Mouse (Mus musculus): ENCODE measurements around the gene Ift172. TPM values are rescaled to one million over a fixed set of nuclear protein-coding genes. Genes with fewer than 3 reads are reported as not detected.

The Ift172 gene
- polyA plus RNA-seq, 1 experiment from 2014 or later = 24.2 TPM

DNA sequence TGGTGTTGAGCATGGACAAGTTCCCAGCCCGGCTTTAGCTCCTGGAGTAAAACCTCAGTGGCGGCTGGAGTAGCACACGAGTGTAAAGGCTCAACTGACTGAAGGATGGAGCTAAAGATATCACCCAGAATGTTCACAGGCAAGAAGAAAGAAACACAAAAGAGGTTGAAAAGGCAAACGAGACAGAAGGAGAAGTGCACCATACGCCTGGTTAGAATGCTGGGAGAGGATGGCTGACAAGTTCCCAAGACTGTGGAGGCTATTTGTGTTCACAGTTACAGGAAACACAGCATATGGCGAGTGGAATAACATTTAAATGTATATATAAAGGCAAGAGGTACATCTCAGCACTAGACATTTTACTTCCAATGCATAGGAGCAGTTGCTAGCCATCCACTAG is 17.9 kb downstream of the Ift172 start:
- DNase-seq (ENCODE audit: low spot score) (no peak), ATAC-seq (no peak)
- Histone ChIP-seq H3K9me3 (ENCODE audit: low read length) (no peaks in the 10 kb centered on the region), H3K4me2 (replicated peaks; ENCODE audit: low read depth, low read length) (no peak overlapping the region), H3K4me1 (ENCODE audit: insufficient read depth, low read depth, low read length) (no peaks in the 10 kb centered on the region), H3K27ac (ENCODE audit: low read length) (no peak overlapping the region), H3K9ac (replicated peaks; ENCODE audit: low read depth) (no peak overlapping the region), H3K27me3 (replicated peaks; ENCODE audit: insufficient read depth, low read length) (no peaks in the 10 kb centered on the region), H3K4me3 (ENCODE audit: low read depth, low read length) (no peak overlapping the region), H3K36me3 (ENCODE audit: insufficient read depth, low read length) (peaks cover 24% of the 10 kb centered on the region)
- WGBS = 87% methylated on average over 6 of the region's 6 CpGs
- TF ChIP-seq EP300 (IDR thresholded peaks at IDR 0.05) = no peak
- TF ChIP-seq CTCF (IDR thresholded peaks at IDR 0.05) = no peak

DNA sequence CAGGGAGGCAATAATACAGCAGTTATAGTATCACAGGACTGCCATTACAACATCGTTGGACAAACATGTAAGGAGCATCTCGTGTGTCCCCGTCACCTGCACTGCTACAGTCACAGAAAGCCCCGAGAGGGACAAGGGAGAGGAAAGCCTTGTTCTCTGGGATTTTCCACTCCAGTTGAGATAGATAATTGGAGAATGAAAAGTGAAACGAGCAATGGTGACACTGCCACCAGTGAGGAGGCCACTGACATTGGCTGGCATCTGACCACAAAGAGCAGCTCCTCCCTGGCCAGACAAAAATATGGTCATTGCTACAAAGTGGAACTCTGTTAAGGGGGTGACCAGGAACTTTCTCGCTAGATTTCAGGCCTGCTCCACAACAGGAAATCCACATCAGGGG is 23.2 kb downstream of the Ift172 start:
- no peaks in the 10 kb centered on the region for H3K27me3 ChIP-seq (replicated peaks; ENCODE audit: insufficient read depth, low read length)
- no peaks in the 10 kb centered on the region for H3K4me1 ChIP-seq (ENCODE audit: insufficient read depth, low read depth, low read length)
- no peak overlapping the region for H3K27ac ChIP-seq (ENCODE audit: low read length)
- H3K9me3 ChIP-seq (ENCODE audit: low read length) = no peaks in the 10 kb centered on the region
- H3K4me2 ChIP-seq (replicated peaks; ENCODE audit: low read depth, low read length) = no peak overlapping the region
- peaks cover 30% of the 10 kb centered on the region for H3K36me3 ChIP-seq (ENCODE audit: insufficient read depth, low read length)
- TF ChIP-seq EP300 (IDR thresholded peaks at IDR 0.05) (no peak), CTCF (IDR thresholded peaks at IDR 0.05) (no peak)
- no peak for DNase-seq (ENCODE audit: low spot score)
- ATAC-seq = no peak
- H3K9ac ChIP-seq (replicated peaks; ENCODE audit: low read depth) = no peak overlapping the region
- H3K4me3 ChIP-seq (ENCODE audit: low read depth, low read length) = no peak overlapping the region
- 80% methylated on average over 6 of the region's 6 CpGs for WGBS

DNA sequence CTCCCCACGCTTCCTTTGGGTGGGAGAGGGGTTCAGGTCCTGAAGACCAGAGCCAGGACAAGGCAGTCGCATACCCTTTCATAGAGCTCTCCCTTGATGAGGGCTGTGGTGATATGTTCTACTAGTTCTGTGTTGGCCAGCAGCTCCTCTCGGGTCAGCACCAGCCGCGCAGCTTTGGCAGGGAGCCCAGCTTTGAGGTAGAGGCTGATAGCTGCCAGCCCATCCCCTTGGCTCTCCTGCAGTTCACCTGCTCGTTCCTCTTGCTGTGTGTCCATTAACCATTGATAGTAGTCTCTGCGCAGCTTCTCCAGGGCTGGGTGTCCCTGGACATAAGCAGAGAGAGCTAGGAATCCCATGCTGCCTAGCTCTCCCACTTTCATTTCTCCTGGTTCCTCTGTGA is 24.8 kb downstream of the Ift172 start:
- Histone ChIP-seq H3K4me2 (replicated peaks; ENCODE audit: low read depth, low read length) (no peak overlapping the region), H3K27me3 (replicated peaks; ENCODE audit: insufficient read depth, low read length) (no peaks in the 10 kb centered on the region), H3K27ac (ENCODE audit: low read length) (no peak overlapping the region), H3K4me3 (ENCODE audit: low read depth, low read length) (no peak overlapping the region), H3K9me3 (ENCODE audit: low read length) (no peaks in the 10 kb centered on the region), H3K36me3 (ENCODE audit: insufficient read depth, low read length) (peaks cover 33% of the 10 kb centered on the region), H3K9ac (replicated peaks; ENCODE audit: low read depth) (no peak overlapping the region), H3K4me1 (ENCODE audit: insufficient read depth, low read depth, low read length) (no peaks in the 10 kb centered on the region)
- DNase-seq (ENCODE audit: low spot score) (no peak), ATAC-seq (no peak)
- TF ChIP-seq CTCF (IDR thresholded peaks at IDR 0.05) = no peak
- TF ChIP-seq EP300 (IDR thresholded peaks at IDR 0.05) = no peak
- 82% methylated on average over 7 of the region's 7 CpGs for WGBS

DNA sequence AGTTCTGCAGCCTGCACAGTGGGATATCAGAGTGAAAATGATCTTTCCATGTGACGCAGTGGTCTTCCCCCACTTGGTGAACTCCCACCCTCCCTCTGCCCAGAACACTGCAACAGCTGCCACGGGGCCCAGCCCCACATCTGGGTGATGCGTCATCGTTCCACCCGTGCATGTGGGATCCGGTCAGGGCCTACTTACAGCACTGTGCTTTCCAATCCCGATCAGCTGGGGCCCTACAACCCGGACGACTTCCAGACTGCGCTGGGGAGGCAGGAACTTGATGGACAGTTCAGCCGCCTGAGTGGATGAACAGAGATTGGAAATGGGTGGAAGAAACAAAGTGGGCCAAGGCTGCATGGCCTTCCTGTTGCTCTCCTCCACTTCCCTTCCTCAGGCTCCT is 33.3 kb downstream of the Ift172 start:
- H3K9me3 ChIP-seq (ENCODE audit: low read length) = no peaks in the 10 kb centered on the region
- H3K27me3 ChIP-seq (replicated peaks; ENCODE audit: insufficient read depth, low read length) = no peaks in the 10 kb centered on the region
- no peak overlapping the region for H3K4me3 ChIP-seq (ENCODE audit: low read depth, low read length)
- no peak overlapping the region for H3K9ac ChIP-seq (replicated peaks; ENCODE audit: low read depth)
- 0 out of 2 replicates have a peak, but pooled peaks cover 12% of the 10 kb centered on the region for H3K36me3 ChIP-seq (ENCODE audit: insufficient read depth, low read length)
- ATAC-seq (no peak), DNase-seq (ENCODE audit: low spot score) (no peak)
- no peak for TF ChIP-seq CTCF (IDR thresholded peaks at IDR 0.05)
- no peak overlapping the region for H3K4me2 ChIP-seq (replicated peaks; ENCODE audit: low read depth, low read length)
- WGBS = 81% methylated on average over 11 of the region's 11 CpGs
- H3K4me1 ChIP-seq (ENCODE audit: insufficient read depth, low read depth, low read length) = no peaks in the 10 kb centered on the region; the same call in 1 of the 2 replicates
- no peak overlapping the region for H3K27ac ChIP-seq (ENCODE audit: low read length)

DNA sequence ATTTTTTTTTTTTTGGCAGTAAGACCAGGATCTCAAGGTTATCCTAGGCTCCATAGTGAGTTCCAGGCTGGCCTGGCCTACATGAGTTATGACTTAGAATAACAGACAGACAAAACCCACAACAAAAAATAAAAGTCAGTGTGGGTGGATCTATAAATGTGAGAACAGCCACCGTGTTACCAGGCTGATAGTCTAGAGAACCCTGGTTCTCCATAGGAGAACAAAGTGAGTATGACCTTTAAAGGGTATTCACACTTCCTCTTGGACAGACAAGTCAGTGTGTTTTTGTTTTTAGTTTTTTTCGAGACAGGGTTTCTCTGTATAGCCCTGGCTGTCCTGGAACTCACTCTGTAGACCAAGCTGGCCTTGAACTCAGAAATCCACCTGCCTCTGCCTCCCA is 34.9 kb downstream of the Ift172 start:
- no peak overlapping the region for H3K4me2 ChIP-seq (replicated peaks; ENCODE audit: low read depth, low read length)
- TF ChIP-seq EP300 (IDR thresholded peaks at IDR 0.05) = no peak
- TF ChIP-seq CTCF (IDR thresholded peaks at IDR 0.05) = no peak
- H3K9ac ChIP-seq (replicated peaks; ENCODE audit: low read depth) = no peak overlapping the region
- H3K36me3 ChIP-seq (ENCODE audit: insufficient read depth, low read length) = peaks cover 9% of the 10 kb centered on the region; the same call in 1 of the 2 replicates
- no peaks in the 10 kb centered on the region for H3K27me3 ChIP-seq (replicated peaks; ENCODE audit: insufficient read depth, low read length)
- DNase-seq (ENCODE audit: low spot score) = no peak
- no peaks in the 10 kb centered on the region for H3K9me3 ChIP-seq (ENCODE audit: low read length)
- peaks cover 3% of the 10 kb centered on the region; the same call in 1 of the 2 replicates for H3K4me1 ChIP-seq (ENCODE audit: insufficient read depth, low read depth, low read length)
- no peak overlapping the region for H3K27ac ChIP-seq (ENCODE audit: low read length)
- no peak for ATAC-seq
- no peak overlapping the region for H3K4me3 ChIP-seq (ENCODE audit: low read depth, low read length)
- WGBS = 92% methylated on average over 2 of the region's 2 CpGs

DNA sequence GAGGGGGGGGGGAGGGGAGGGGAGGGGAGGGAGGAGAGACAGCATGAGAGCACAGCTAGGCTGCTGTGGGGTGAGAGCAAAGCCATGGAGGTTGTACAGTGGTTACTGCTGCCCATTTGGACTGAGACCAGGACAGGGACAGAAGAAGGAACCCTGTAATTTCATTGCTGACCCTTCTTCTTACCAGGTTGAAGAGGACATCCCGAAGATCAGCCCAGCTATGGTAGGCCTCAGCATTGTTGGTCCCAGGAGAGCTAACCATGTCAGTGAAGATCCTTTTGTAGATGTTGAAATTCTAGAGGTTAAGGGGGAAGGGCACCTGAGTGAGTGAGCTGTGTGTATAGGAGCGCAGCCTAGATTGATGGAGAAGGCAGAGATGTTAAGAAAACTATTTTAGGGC is 35.5 kb downstream of the Ift172 start:
- WGBS = 88% methylated on average over 2 of the region's 2 CpGs
- H3K27ac ChIP-seq (ENCODE audit: low read length) = peak overlapping the region; percentile 16
- no peak for DNase-seq (ENCODE audit: low spot score)

DNA sequence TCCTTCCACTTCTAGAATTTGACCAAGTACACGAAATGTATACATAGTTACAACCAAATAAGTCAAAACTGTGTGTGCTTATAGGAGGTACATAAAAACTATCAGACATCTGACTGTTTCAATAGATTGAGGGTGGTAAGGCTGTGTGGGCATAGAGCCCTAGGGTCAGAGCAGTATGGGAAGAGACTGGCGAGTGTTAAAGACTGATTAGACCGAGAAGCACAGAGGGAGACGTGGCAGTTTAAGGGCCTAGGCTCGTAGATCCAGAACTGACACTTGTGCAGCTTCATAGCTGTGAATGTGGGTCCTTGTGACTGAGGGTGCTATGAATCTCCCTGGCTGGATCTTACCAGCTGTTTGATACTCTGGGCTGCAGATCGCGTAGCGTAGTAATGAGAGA is 36.0 kb downstream of the Ift172 start:
- Histone ChIP-seq H3K27me3 (replicated peaks; ENCODE audit: insufficient read depth, low read length) (no peaks in the 10 kb centered on the region), H3K36me3 (ENCODE audit: insufficient read depth, low read length) (peaks cover 18% of the 10 kb centered on the region), H3K4me2 (replicated peaks; ENCODE audit: low read depth, low read length) (peak overlapping the region; percentile 28; the same call in 1 of the 2 replicates), H3K9me3 (ENCODE audit: low read length) (no peaks in the 10 kb centered on the region), H3K27ac (ENCODE audit: low read length) (peak overlapping the region; percentile 80), H3K9ac (replicated peaks; ENCODE audit: low read depth) (no peak overlapping the region), H3K4me3 (ENCODE audit: low read depth, low read length) (no peak overlapping the region), H3K4me1 (ENCODE audit: insufficient read depth, low read depth, low read length) (peaks cover 3% of the 10 kb centered on the region; the same call in 1 of the 2 replicates)
- no peak for TF ChIP-seq CTCF (IDR thresholded peaks at IDR 0.05)
- TF ChIP-seq EP300 (IDR thresholded peaks at IDR 0.05) = no peak
- 74% methylated on average over 8 of the region's 8 CpGs for WGBS
- DNase-seq (ENCODE audit: low spot score) (no peak), ATAC-seq (no peak)

More for the DNA sequence above, 35.5 kb downstream of the Ift172 start:
- H3K4me2 ChIP-seq (replicated peaks; ENCODE audit: low read depth, low read length) = no peak overlapping the region
- no peak overlapping the region for H3K4me3 ChIP-seq (ENCODE audit: low read depth, low read length)
- no peak for ATAC-seq
- H3K9ac ChIP-seq (replicated peaks; ENCODE audit: low read depth) = no peak overlapping the region
- no peaks in the 10 kb centered on the region for H3K27me3 ChIP-seq (replicated peaks; ENCODE audit: insufficient read depth, low read length)
- peaks cover 3% of the 10 kb centered on the region; the same call in 1 of the 2 replicates for H3K4me1 ChIP-seq (ENCODE audit: insufficient read depth, low read depth, low read length)
- H3K36me3 ChIP-seq (ENCODE audit: insufficient read depth, low read length) = peaks cover 13% of the 10 kb centered on the region; the same call in 1 of the 2 replicates
- TF ChIP-seq CTCF (IDR thresholded peaks at IDR 0.05) (no peak), EP300 (IDR thresholded peaks at IDR 0.05) (no peak)
- no peaks in the 10 kb centered on the region for H3K9me3 ChIP-seq (ENCODE audit: low read length)

Data from lung, postnatal 0 days (tissue).